Mouse (Mus musculus): Measurements from ENCODE around the gene Hoxa9. TPM values are rescaled to one million over a fixed set of nuclear protein-coding genes. Genes with fewer than 3 reads are reported as not detected.

Hoxa9 gene
- polyA plus RNA-seq, 2 experiments, result 39.0 to 107 TPM

- Histone ChIP-seq H3K4me1 (ENCODE audit: control insufficient read depth, insufficient read depth, low read length) (peaks cover 18% of the 10 kb centered on the region), H3K9ac (ENCODE audit: low read depth, low read length, severe bottlenecking) (peak overlapping the region; percentile 100), H3K9me3 (ENCODE audit: control insufficient read depth, low read length) (no peaks in the 10 kb centered on the region), H3K4me2 (replicated peaks; ENCODE audit: low read depth, low read length, severe bottlenecking) (peak overlapping the region; percentile 96), H3K27me3 (ENCODE audit: control insufficient read depth, insufficient read depth, low read length) (no peaks in the 10 kb centered on the region), H3K27ac (replicated peaks; ENCODE audit: low read depth, low read length) (peak overlapping the region; percentile 99), H3K36me3 (ENCODE audit: control insufficient read depth, insufficient read depth, low read length) (peaks cover 41% of the 10 kb centered on the region), H3K4me3 (replicated peaks; ENCODE audit: low read length) (peak overlapping the region; percentile 90)
- WGBS, result 14% methylated on average over 9 of the region's 9 CpGs
- 0 out of 2 replicates have a peak, but pooled peaks have one; percentile 18 for TF ChIP-seq POLR2A (IDR thresholded peaks at IDR 0.05; ENCODE audit: borderline replicate concordance, extremely low read depth, insufficient read depth, insufficient read length)
- ATAC-seq (ENCODE audit: low FRiP score, low read depth), result no peak
- DNase-seq (ENCODE audit: low spot score), result no peak
Measured at GRCm38 (mm10) chr6:52235267-52235666, 4.4 kb upstream of the Hoxa9 start.

GRCm38 (mm10) chr6:52234428-52235140 lies 3.7 kb upstream of the Hoxa9 start:
- ATAC-seq (ENCODE audit: low FRiP score, low read depth) (peak; percentile 72), DNase-seq (ENCODE audit: low spot score) (peak; percentile 95)
- Histone ChIP-seq H3K4me1 (ENCODE audit: control insufficient read depth, insufficient read depth, low read length) (peaks cover 18% of the 10 kb centered on the region), H3K4me2 (replicated peaks; ENCODE audit: low read depth, low read length, severe bottlenecking) (peak overlapping the region; percentile 96), H3K4me3 (replicated peaks; ENCODE audit: low read length) (peak overlapping the region; percentile 90), H3K9ac (ENCODE audit: low read depth, low read length, severe bottlenecking) (peak overlapping the region; percentile 100), H3K27ac (replicated peaks; ENCODE audit: low read depth, low read length) (peak overlapping the region; percentile 99), H3K36me3 (ENCODE audit: control insufficient read depth, insufficient read depth, low read length) (peaks cover 48% of the 10 kb centered on the region), H3K27me3 (ENCODE audit: control insufficient read depth, insufficient read depth, low read length) (no peaks in the 10 kb centered on the region), H3K9me3 (ENCODE audit: control insufficient read depth, low read length) (no peaks in the 10 kb centered on the region)
- 2% methylated on average over 41 of the region's 68 CpGs for WGBS
- no peak for TF ChIP-seq POLR2A (IDR thresholded peaks at IDR 0.05; ENCODE audit: borderline replicate concordance, extremely low read depth, insufficient read depth, insufficient read length)

DNA sequence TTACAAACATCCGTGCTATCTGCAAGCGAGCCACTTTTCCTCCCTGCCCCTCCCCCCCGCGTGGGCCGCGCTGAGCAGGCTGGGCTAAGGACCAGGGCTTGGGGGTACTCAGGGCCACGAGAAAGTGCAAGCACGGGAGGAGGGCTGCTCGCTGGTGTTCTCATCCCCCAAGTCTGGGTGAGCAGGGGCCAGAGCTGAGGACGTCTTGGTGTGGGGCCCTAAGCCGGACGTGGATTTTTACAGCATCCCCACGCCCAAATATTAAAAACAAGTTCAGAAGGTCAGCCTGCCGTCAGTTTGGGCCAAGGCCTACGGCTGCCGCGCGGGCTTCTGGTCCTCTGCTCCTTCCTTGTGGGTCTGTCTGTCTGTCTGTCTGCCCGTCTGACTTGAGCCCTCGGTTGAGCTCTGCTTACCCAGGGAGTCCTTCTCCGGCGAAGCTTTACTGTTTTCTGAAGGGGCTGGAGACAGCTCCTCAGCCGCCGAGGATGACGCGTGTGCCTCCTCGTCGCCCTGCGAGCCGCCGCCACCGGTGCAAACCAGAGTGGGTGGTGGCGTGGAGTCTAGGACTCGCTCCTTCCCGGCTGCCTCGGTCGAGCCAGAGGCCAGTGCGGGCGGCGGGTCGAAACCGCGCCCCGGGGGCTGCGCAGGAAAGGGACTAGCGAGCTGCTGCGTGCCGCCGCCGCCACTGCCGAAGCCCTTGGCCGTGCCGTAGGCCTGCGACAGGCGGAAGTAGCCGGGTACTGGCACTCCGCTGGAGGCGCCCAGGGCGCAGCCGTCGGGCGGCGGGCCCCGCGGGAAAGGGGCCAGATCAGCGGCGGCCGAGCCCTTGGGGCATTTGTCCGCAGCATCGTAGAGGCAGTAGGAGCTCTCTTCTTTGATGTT lies 2.9 kb upstream of the Hoxa9 start:
- H3K4me1 ChIP-seq (ENCODE audit: control insufficient read depth, insufficient read depth, low read length), result peaks cover 18% of the 10 kb centered on the region
- H3K9ac ChIP-seq (ENCODE audit: low read depth, low read length, severe bottlenecking), result peak overlapping the region; percentile 100
- H3K4me2 ChIP-seq (replicated peaks; ENCODE audit: low read depth, low read length, severe bottlenecking), result peak overlapping the region; percentile 96
- H3K4me3 ChIP-seq (replicated peaks; ENCODE audit: low read length), result peak overlapping the region; percentile 90
- WGBS, result under 1% methylated on average over 50 of the region's 70 CpGs
- peaks cover 56% of the 10 kb centered on the region for H3K36me3 ChIP-seq (ENCODE audit: control insufficient read depth, insufficient read depth, low read length)
- H3K9me3 ChIP-seq (ENCODE audit: control insufficient read depth, low read length), result no peaks in the 10 kb centered on the region
- peak overlapping the region; percentile 99 for H3K27ac ChIP-seq (replicated peaks; ENCODE audit: low read depth, low read length)
- DNase-seq (ENCODE audit: low spot score) (no peak), ATAC-seq (ENCODE audit: low FRiP score, low read depth) (peak; percentile 25; the same call in 1 of the 2 replicates)
- no peaks in the 10 kb centered on the region for H3K27me3 ChIP-seq (ENCODE audit: control insufficient read depth, insufficient read depth, low read length)
- TF ChIP-seq POLR2A (IDR thresholded peaks at IDR 0.05; ENCODE audit: borderline replicate concordance, extremely low read depth, insufficient read depth, insufficient read length), result no peak

DNA sequence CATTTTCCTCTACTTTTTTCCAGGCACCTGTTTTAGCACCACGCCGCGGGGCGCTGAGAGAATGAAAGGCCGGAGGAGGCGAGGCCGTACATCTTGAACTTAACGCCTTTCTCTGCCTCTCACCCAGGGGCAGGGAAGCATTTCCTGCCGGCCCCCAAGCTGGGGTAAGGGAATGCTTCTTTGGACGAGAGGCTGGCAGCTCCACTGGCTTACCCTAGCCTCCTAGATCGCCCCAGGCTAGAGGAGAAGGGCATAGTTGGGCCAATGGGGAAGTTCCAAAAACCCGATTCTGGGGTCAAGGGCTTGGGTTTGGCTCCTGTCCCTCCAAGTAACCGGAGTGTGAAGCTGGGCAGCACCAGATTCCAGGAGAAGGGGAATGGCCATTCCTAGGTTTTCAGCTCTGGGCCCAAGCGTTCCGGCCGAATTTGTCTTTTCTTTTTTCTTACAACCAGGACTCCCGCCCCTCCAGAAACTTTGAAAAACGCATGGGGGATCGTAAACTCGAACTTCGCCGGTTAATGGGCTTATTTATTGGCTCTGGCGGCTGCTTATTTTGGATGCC lies 2.2 kb upstream of the Hoxa9 start:
- peak overlapping the region; percentile 90 for H3K4me3 ChIP-seq (replicated peaks; ENCODE audit: low read length)
- peak overlapping the region; percentile 99 for H3K27ac ChIP-seq (replicated peaks; ENCODE audit: low read depth, low read length)
- DNase-seq (ENCODE audit: low spot score), result peak; percentile 82
- no peak for ATAC-seq (ENCODE audit: low FRiP score, low read depth)
- peak overlapping the region; percentile 96 for H3K4me2 ChIP-seq (replicated peaks; ENCODE audit: low read depth, low read length, severe bottlenecking)
- H3K4me1 ChIP-seq (ENCODE audit: control insufficient read depth, insufficient read depth, low read length), result peaks cover 21% of the 10 kb centered on the region
- H3K9ac ChIP-seq (ENCODE audit: low read depth, low read length, severe bottlenecking), result peak overlapping the region; percentile 100
- peaks cover 60% of the 10 kb centered on the region for H3K36me3 ChIP-seq (ENCODE audit: control insufficient read depth, insufficient read depth, low read length)
- no peaks in the 10 kb centered on the region for H3K9me3 ChIP-seq (ENCODE audit: control insufficient read depth, low read length)
- H3K27me3 ChIP-seq (ENCODE audit: control insufficient read depth, insufficient read depth, low read length), result no peaks in the 10 kb centered on the region
- TF ChIP-seq POLR2A (IDR thresholded peaks at IDR 0.05; ENCODE audit: borderline replicate concordance, extremely low read depth, insufficient read depth, insufficient read length), result no peak
- under 1% methylated on average over 23 of the region's 23 CpGs for WGBS

GRCm38 (mm10) chr6:52232568-52232965 lies 1.7 kb upstream of the Hoxa9 start:
- ATAC-seq (ENCODE audit: low FRiP score, low read depth), result no peak
- no peaks in the 10 kb centered on the region for H3K9me3 ChIP-seq (ENCODE audit: control insufficient read depth, low read length)
- H3K4me2 ChIP-seq (replicated peaks; ENCODE audit: low read depth, low read length, severe bottlenecking), result peak overlapping the region; percentile 96
- H3K36me3 ChIP-seq (ENCODE audit: control insufficient read depth, insufficient read depth, low read length), result peaks cover 60% of the 10 kb centered on the region
- no peak for TF ChIP-seq POLR2A (IDR thresholded peaks at IDR 0.05; ENCODE audit: borderline replicate concordance, extremely low read depth, insufficient read depth, insufficient read length)
- peak overlapping the region; percentile 90 for H3K4me3 ChIP-seq (replicated peaks; ENCODE audit: low read length)
- peak overlapping the region; percentile 99 for H3K27ac ChIP-seq (replicated peaks; ENCODE audit: low read depth, low read length)
- peak; percentile 45 for DNase-seq (ENCODE audit: low spot score)
- H3K4me1 ChIP-seq (ENCODE audit: control insufficient read depth, insufficient read depth, low read length), result peaks cover 23% of the 10 kb centered on the region
- WGBS, result under 1% methylated on average over 18 of the region's 18 CpGs
- H3K9ac ChIP-seq (ENCODE audit: low read depth, low read length, severe bottlenecking), result peak overlapping the region; percentile 100
- H3K27me3 ChIP-seq (ENCODE audit: control insufficient read depth, insufficient read depth, low read length), result no peaks in the 10 kb centered on the region
